Mouse (Mus musculus) ES-E14 (cell line): ENCODE results near the gene 1700008P02Rik. TPM values are rescaled to one million over a fixed set of nuclear protein-coding genes. Genes with fewer than 3 reads are reported as not detected.
"Not testable (repeated sequence)": the region's sequence is repeated elsewhere in the genome, so short reads cannot be mapped to it uniquely, and the experiment has no call there.

Source experiments
- DNase-seq: peaks from one replicate; pipeline ENCODE4 v3.0.0-alpha.2; 2013; ENCODE audit warnings: low read depth, low spot score
- H3K27ac ChIP-seq: 2 replicates; pipeline ENCODE4 v1.5.1; 2012; ENCODE audit warnings: low read depth, mild to moderate bottlenecking, low read length, moderate library complexity, mixed read lengths; ENCODE audit not compliant: poor library complexity, insufficient read depth, severe bottlenecking
- H3K36me3 ChIP-seq: 2 replicates; pipeline ENCODE4 v1.6.1; 2012; ENCODE audit warnings: mild to moderate bottlenecking, low read length, moderate library complexity, mixed read lengths; ENCODE audit not compliant: control insufficient read depth, poor library complexity, insufficient read depth, severe bottlenecking
- H3K4me1 ChIP-seq, 2 experiments: fragments of 150-350 bp in 1 of 2; sonication (generic) in 1 of 2; 2 replicates each; pipeline ENCODE4 v1.6.1; 2012; ENCODE audit warnings: low read length in 2 of 2, mild to moderate bottlenecking in 1 of 2, mixed read lengths in 1 of 2; ENCODE audit not compliant: control insufficient read depth in 2 of 2, insufficient read depth in 2 of 2, poor library complexity in 1 of 2
- H3K4me3 ChIP-seq, 2 experiments: fragments of 150-350 bp in 1 of 2; sonication (generic) in 1 of 2; 2 replicates each; pipeline ENCODE4 v1.5.1; 2012; ENCODE audit warnings: low read length in 2 of 2, low read depth in 1 of 2, mild to moderate bottlenecking in 1 of 2, mixed read lengths in 1 of 2; ENCODE audit not compliant: insufficient read depth in 1 of 2, poor library complexity in 1 of 2, severe bottlenecking in 1 of 2
- H3K9ac ChIP-seq: 2 replicates; pipeline ENCODE4 v1.6.1; 2012; ENCODE audit warnings: low read depth, mild to moderate bottlenecking, low read length, mixed read lengths; ENCODE audit not compliant: poor library complexity, insufficient read depth, severe bottlenecking
- H3K9me3 ChIP-seq: fragments of 150-350 bp; sonication (generic); 2 replicates; pipeline ENCODE4 v1.6.1; 2012; ENCODE audit warnings: low read depth, mild to moderate bottlenecking, low read length; ENCODE audit not compliant: control insufficient read depth, insufficient read depth
- CHD2 ChIP-seq: IDR thresholded peaks from 2 replicates; pipeline ENCODE4 v1.6.1; 2014; ENCODE audit warnings: mild to moderate bottlenecking, low read depth, low read length, inconsistent platforms
- HCFC1 ChIP-seq: IDR thresholded peaks from 2 replicates; pipeline ENCODE4 v1.6.1; 2012; ENCODE audit warnings: low read length, inconsistent platforms, borderline replicate concordance; ENCODE audit not compliant: insufficient read depth
- MAFK ChIP-seq: IDR thresholded peaks from 2 replicates; pipeline ENCODE4 v1.6.1; 2014; ENCODE audit warnings: mild to moderate bottlenecking, low read depth, low read length, inconsistent platforms; ENCODE audit not compliant: insufficient read depth
- ZC3H11A ChIP-seq: IDR thresholded peaks from 2 replicates; pipeline ENCODE4 v1.6.1; 2012; ENCODE audit warnings: low read depth, mild to moderate bottlenecking, inconsistent platforms, low read length, borderline replicate concordance
- ZNF384 ChIP-seq: IDR thresholded peaks from 2 replicates; pipeline ENCODE4 v1.6.1; 2012; ENCODE audit warnings: low read depth, low read length, inconsistent platforms
- in situ Hi-C, 2 experiments: fragments of 600-800 bp; cut with MboI; formaldehyde crosslinking; loops; one replicate each; pipeline ENCODE4 v1.15.1; 2025; ENCODE audit warnings: low sequenced_read_pairs in 2 of 2, inconsistent platforms in 1 of 2; ENCODE audit not compliant: unreplicated experiment in 2 of 2
- total RNA-seq: library from RNA; depleted of rRNA; stranded (reverse); fragments of 300-350 nt; gene quantifications from 2 replicates; pipeline ENCODE4 v1.2.3, GENCODE M21; 2012; rRNA removed

Gene 1700008P02Rik
- total RNA-seq: not detected in 2 replicates

GRCm38 (mm10) chr3:6620343-6620742 is at the start of gene 1700008P02Rik:
Gene 1700008P02Rik (minus strand): TSS chr3:6620443.
- Histone ChIP-seq H3K4me1 (no peaks in the 10 kb centered on the region), H3K36me3 (no peaks in the 10 kb centered on the region), H3K27ac (no peak within 1 kb of the TSS), H3K9ac (no peak within 1 kb of the TSS), H3K9me3 (no peaks in the 10 kb centered on the region), H3K4me3 (no peak within 1 kb of the TSS)
- no peak for DNase-seq
- in situ Hi-C loops: no loop called here
- TF ChIP-seq HCFC1 (no peak), ZC3H11A (no peak), ZNF384 (no peak), MAFK (no peak), CHD2 (no peak)

GRCm38 (mm10) chr3:6649411-6649810 is 29.2 kb upstream of the 1700008P02Rik start:
- in situ Hi-C loops: no loop called here
- Histone ChIP-seq H3K27ac (no peak overlapping the region), H3K36me3 (no peaks in the 10 kb centered on the region), H3K4me1 (no peaks in the 10 kb centered on the region), H3K4me3 (no peak overlapping the region), H3K9ac (no peak overlapping the region), H3K9me3 (no peaks in the 10 kb centered on the region)
- TF ChIP-seq ZNF384 (no peak), CHD2 (no peak), HCFC1 (no peak), ZC3H11A (no peak), MAFK (no peak)
- no peak for DNase-seq

- DNase-seq, H3K27ac ChIP-seq, in situ Hi-C loops, H3K9me3 ChIP-seq, H3K4me1 ChIP-seq, H3K4me3 ChIP-seq, H3K36me3 ChIP-seq, H3K9ac ChIP-seq: not testable (repeated sequence)
Observed at GRCm38 (mm10) chr3:6638151-6638550, 17.9 kb upstream of the 1700008P02Rik start.

- H3K36me3 ChIP-seq: no peaks in the 10 kb centered on the region
- no peaks in the 10 kb centered on the region for H3K9me3 ChIP-seq
- TF ChIP-seq ZC3H11A (no peak), MAFK (no peak), HCFC1 (no peak), ZNF384 (no peak), CHD2 (no peak)
- no peak overlapping the region for H3K27ac ChIP-seq
- H3K4me3 ChIP-seq: no peak overlapping the region
- in situ Hi-C loops: no loop called here
- no peak for DNase-seq
- no peak overlapping the region for H3K9ac ChIP-seq
- no peaks in the 10 kb centered on the region for H3K4me1 ChIP-seq
Observed at GRCm38 (mm10) chr3:6634256-6634655, 14.0 kb upstream of the 1700008P02Rik start.

- in situ Hi-C loops: no loop called here
- TF ChIP-seq MAFK: no peak
- TF ChIP-seq CHD2: no peak
- no peak for TF ChIP-seq HCFC1
- no peak for TF ChIP-seq ZC3H11A
- no peak for TF ChIP-seq ZNF384
- Histone ChIP-seq H3K36me3 (no peaks in the 10 kb centered on the region), H3K4me3 (no peak overlapping the region), H3K9me3 (no peaks in the 10 kb centered on the region), H3K9ac (no peak overlapping the region), H3K4me1 (no peaks in the 10 kb centered on the region), H3K27ac (no peak overlapping the region)
- no peak for DNase-seq
Observed at GRCm38 (mm10) chr3:6617881-6618280, 2.4 kb downstream of the 1700008P02Rik start.
